Mouse (Mus musculus) hindbrain, embryonic 14.5 days (tissue): ENCODE data around the gene Gpr137. TPM values are rescaled to one million over a fixed set of nuclear protein-coding genes. Genes with fewer than 3 reads are reported as not detected.
"Not testable (repeated sequence)": the region's sequence is repeated elsewhere in the genome, so short reads cannot be mapped to it uniquely, and the experiment has no call there.

Experiments used
- ATAC-seq: fragments of 200-750 bp; cut with Nextera tagmentation; 2 replicates; pipeline ENCODE4 v1.8.0; 2017; ENCODE audit warnings: moderate number of reproducible peaks, mild to moderate bottlenecking, moderate TSS enrichment, moderate library complexity; ENCODE audit not compliant: low FRiP score
- DNase-seq: peaks from one replicate; pipeline ENCODE4 v3.0.0-alpha.2; 2015; ENCODE audit warnings: low spot score
- H3K27ac ChIP-seq: fragments of 300-500 bp; sonication (generic); 2 replicates; pipeline ENCODE4 v1.5.1; 2014; ENCODE audit warnings: mild to moderate bottlenecking, moderate library complexity
- H3K27me3 ChIP-seq: fragments of 300-500 bp; sonication (generic); 2 replicates; pipeline ENCODE4 v1.6.1; 2014; ENCODE audit warnings: mild to moderate bottlenecking, low read length, mixed read lengths; ENCODE audit not compliant: control insufficient read depth, insufficient read depth
- H3K36me3 ChIP-seq: fragments of 300-500 bp; sonication (generic); replicated peaks from 2 replicates; pipeline ENCODE4 v1.6.1; 2014; ENCODE audit not compliant: control insufficient read depth, insufficient read depth
- H3K4me1 ChIP-seq: fragments of 300-500 bp; sonication (generic); replicated peaks from 2 replicates; pipeline ENCODE4 v1.6.1; 2014; ENCODE audit warnings: antibody characterized with exemption, low read length, mixed read lengths; ENCODE audit not compliant: control insufficient read depth, insufficient read depth
- H3K4me2 ChIP-seq: fragments of 300-500 bp; sonication (generic); replicated peaks from 2 replicates; pipeline ENCODE4 v1.6.1; 2014; ENCODE audit warnings: mild to moderate bottlenecking, moderate library complexity
- H3K4me3 ChIP-seq: fragments of 300-500 bp; sonication (generic); replicated peaks from 2 replicates; pipeline ENCODE4 v1.5.1; 2014; ENCODE audit warnings: mild to moderate bottlenecking, low read length
- H3K9ac ChIP-seq: fragments of 300-500 bp; sonication (generic); 2 replicates; pipeline ENCODE4 v1.6.1; 2014
- H3K9me3 ChIP-seq: fragments of 300-500 bp; sonication (generic); 2 replicates; pipeline ENCODE4 v1.6.1; 2016; ENCODE audit warnings: low read length; ENCODE audit not compliant: control insufficient read depth
- WGBS: fragments of 180-500 bp; shearing (Covaris S2); extraction: QIAGEN DNeasy Blood & Tissue Kit; methylation state at CpG from one replicate; pipeline ENCODE4 v1.1.7; 2014; 5-methylcytosine and 5-hydroxymethylcytosine counted together
- polyA plus RNA-seq: library from polyadenylated mRNA; unstranded; fragments of >200 nt; fragmentation: Nextera tagmentation; extraction: Ambion mirVana; gene quantifications from 2 replicates; pipeline ENCODE4 v1.2.1, GENCODE M21; 2014

Gpr137 gene
- 60.2 and 68.8 TPM in 2 replicates for polyA plus RNA-seq

DNA sequence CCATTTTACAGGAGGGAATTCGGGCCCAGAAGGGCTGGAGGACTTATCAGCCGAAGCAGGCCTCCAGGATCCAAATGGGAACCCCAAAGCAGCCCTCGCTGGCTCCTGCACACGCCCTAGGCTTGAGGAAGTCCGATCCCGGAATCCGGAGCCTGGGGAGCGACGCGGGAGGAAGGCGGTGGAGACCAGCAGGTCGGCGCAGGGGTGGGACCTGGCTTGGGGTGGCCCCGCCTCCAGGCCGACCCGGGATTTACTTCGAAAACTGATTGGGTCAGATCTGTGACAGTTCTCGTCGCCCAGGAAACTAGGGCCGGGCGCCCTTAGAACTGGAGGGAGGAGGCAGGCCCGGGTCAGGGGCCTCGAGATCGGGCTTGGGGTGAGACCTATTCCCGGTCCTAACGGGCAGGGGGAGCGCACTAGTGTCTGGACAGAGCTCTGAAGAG lies at the start of gene Gpr137:
Gene Gpr137 (minus strand): TSS at position 232 of the 443 bp plus-strand sequence.
- ATAC-seq: peak; percentile 80
- DNase-seq: peak; percentile 82
- H3K4me3 ChIP-seq: peak within 1 kb of the TSS; percentile 58
- peaks cover 25% of the 10 kb centered on the region for H3K36me3 ChIP-seq
- peak within 1 kb of the TSS; percentile 100 for H3K4me2 ChIP-seq
- under 1% methylated on average over 27 of the region's 27 CpGs for WGBS
- peaks cover 32% of the 10 kb centered on the region for H3K4me1 ChIP-seq
- peak within 1 kb of the TSS; percentile 83 for H3K9ac ChIP-seq
- peak within 1 kb of the TSS; percentile 90 for H3K27ac ChIP-seq
- H3K9me3 ChIP-seq: no peaks in the 10 kb centered on the region
- H3K27me3 ChIP-seq: no peaks in the 10 kb centered on the region

DNA sequence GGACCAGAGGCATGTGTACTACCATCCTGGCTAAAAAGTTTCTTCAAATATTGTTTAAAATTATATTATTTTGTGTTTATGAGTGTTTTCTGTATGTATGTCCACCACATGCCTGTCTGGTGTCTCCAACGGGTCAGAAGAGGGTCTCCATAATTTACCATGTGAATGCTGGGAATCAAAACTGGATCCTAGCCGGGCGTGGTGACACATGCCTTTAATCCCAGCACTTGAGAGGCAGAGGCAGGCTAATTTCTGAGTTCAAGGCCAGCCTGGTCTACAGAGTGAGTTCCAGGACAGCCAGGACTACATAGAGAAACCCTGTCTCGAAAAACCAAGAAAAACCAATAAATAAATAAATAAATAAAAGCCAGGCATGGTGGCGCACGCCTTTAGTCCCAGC lies 48.9 kb upstream of the Gpr137 start:
- not testable (repeated sequence) for H3K9ac ChIP-seq, H3K27me3 ChIP-seq, ATAC-seq, H3K4me2 ChIP-seq, H3K36me3 ChIP-seq, DNase-seq, H3K4me3 ChIP-seq, H3K9me3 ChIP-seq, H3K27ac ChIP-seq
- peaks cover 32% of the 10 kb centered on the region for H3K4me1 ChIP-seq
- WGBS: 97% methylated on average over 6 of the region's 6 CpGs

DNA sequence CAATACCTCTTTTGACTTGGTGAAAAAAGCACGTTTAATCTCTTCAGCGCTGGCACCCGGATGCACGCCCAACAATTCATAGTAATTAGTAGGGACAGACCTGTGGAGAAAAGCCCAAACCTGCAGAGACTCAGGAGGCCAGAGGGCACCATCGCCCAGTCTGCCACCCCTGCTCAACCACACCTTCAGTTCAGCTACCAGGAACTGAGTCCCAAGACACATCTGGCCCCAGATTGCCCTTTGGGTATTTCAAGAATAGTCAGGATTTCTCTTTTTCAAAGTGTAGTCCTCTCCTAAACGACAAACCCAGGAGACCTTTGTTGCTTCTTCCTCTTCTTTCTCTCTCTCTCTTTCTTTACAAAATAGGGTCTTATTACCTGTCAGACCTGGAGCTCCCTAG lies 48.4 kb upstream of the Gpr137 start:
- peaks cover 31% of the 10 kb centered on the region for H3K4me1 ChIP-seq
- no peak overlapping the region for H3K27ac ChIP-seq
- H3K36me3 ChIP-seq: no peaks in the 10 kb centered on the region; the same call in 1 of the 2 replicates
- H3K9me3 ChIP-seq: no peaks in the 10 kb centered on the region
- H3K4me3 ChIP-seq: no peak overlapping the region
- no peak overlapping the region for H3K9ac ChIP-seq
- DNase-seq: no peak
- H3K4me2 ChIP-seq: no peak overlapping the region
- ATAC-seq: no peak
- 87% methylated on average over 6 of the region's 6 CpGs for WGBS
- no peaks in the 10 kb centered on the region for H3K27me3 ChIP-seq

DNA sequence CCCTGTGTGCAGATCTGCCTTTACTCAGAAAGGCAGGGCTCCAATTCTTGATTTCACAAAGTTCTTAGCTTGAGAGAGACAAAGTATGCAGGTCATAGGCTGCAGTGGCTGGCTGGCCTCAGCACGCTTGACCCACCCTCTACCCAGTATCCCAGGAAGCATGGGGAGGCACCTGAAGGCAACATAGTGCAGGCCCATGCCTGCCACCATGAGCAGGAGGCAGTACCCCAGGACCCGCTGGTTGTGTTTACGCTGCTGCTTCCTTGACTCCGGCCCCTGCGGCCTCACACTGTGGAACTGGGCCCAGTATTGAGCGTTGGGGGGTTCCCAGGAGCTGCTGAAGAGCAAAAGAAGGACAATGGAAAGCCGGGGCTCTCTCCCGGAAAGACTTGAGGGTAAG lies 47.0 kb upstream of the Gpr137 start:
- Histone ChIP-seq H3K4me3 (no peak overlapping the region), H3K27ac (no peak overlapping the region), H3K4me2 (no peak overlapping the region), H3K9me3 (no peaks in the 10 kb centered on the region), H3K4me1 (peaks cover 22% of the 10 kb centered on the region), H3K9ac (no peak overlapping the region), H3K27me3 (no peaks in the 10 kb centered on the region), H3K36me3 (peaks cover 12% of the 10 kb centered on the region)
- DNase-seq: no peak
- 89% methylated on average over 8 of the region's 8 CpGs for WGBS
- no peak for ATAC-seq

DNA sequence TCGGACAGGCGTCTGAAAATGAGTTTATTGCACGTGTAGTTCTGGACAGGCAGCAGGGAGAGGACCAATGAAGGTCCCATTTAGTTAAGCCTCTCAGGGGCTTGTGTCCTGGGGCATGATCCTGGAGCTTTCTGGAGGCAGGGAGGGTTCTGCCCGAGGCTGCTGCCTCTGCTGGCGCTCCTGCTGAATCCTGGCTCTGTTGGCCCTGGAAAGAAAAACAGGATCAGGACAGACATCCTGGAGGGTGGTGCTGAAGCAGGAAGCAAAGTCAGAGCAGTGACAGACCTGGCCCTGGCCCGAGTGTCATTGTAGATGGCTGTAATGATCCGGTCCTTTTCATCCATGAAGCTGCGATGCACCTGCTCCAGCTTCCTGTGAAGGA lies 45.6 kb upstream of the Gpr137 start:
- Histone ChIP-seq H3K27ac (peak overlapping the region; percentile 76), H3K4me2 (peak overlapping the region; percentile 94), H3K27me3 (no peaks in the 10 kb centered on the region), H3K9ac (peak overlapping the region; percentile 95), H3K36me3 (peaks cover 22% of the 10 kb centered on the region), H3K4me3 (peak overlapping the region; percentile 80), H3K4me1 (peaks cover 18% of the 10 kb centered on the region), H3K9me3 (no peaks in the 10 kb centered on the region)
- WGBS: 4% methylated on average over 8 of the region's 8 CpGs
- peak; percentile 3; the same call in 1 of the 2 replicates for ATAC-seq
- DNase-seq: no peak

DNA sequence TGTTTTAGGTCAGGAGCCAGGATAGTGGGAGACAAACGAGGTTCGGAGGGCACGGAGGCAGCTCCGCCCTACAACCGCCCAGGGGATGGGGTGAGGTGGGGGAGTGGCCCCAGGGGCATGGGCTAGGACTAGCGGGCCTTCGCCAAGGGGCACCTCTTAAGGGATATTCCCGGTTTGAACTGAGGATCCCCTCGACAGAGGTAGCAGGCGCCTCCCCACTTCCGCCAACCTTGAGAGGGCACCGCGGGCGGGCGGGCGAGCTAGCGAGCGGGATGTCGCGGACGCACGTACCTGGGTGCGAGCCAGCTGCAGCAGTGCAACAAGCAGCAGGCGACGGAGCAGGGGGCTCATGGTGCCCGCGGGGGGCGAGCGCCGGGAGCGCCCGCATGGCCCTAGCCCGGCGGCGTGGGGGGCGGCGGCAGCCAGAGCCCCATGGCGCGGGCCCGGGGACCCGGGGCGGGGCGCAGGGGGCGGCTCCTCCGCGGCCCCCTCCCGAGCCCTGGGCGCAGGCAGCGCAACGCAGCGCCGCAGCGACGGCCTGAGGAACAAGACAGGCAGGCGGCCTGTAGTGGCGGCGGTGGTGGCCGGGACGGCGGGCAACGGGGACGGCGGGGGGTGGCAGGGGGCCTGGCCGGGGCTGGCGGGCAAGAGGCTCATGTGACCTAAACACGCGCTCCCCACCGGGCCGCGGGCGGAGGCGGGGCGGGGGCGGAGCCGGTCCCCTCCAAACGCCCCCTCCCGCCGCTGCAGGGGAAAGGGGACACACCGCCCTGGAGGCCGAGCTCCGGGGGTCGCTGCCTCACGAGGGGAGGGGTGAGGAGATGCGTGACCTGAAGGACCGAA lies 45.0 kb upstream of the Gpr137 start, which contains the start of gene Vegfb:
Gene Vegfb (minus strand): TSS at position 591 of the 843 bp plus-strand sequence.
- under 1% methylated on average over 69 of the region's 85 CpGs for WGBS
- H3K4me1 ChIP-seq: peaks cover 16% of the 10 kb centered on the region
- ATAC-seq (peak; percentile 32), DNase-seq (no peak)
- peaks cover 28% of the 10 kb centered on the region for H3K36me3 ChIP-seq
- H3K27ac ChIP-seq: peak within 1 kb of the TSS; percentile 76
- no peaks in the 10 kb centered on the region for H3K9me3 ChIP-seq
- no peaks in the 10 kb centered on the region for H3K27me3 ChIP-seq
- H3K4me3 ChIP-seq: peak within 1 kb of the TSS; percentile 80
- H3K9ac ChIP-seq: peak within 1 kb of the TSS; percentile 95
- peak within 1 kb of the TSS; percentile 94 for H3K4me2 ChIP-seq

DNA sequence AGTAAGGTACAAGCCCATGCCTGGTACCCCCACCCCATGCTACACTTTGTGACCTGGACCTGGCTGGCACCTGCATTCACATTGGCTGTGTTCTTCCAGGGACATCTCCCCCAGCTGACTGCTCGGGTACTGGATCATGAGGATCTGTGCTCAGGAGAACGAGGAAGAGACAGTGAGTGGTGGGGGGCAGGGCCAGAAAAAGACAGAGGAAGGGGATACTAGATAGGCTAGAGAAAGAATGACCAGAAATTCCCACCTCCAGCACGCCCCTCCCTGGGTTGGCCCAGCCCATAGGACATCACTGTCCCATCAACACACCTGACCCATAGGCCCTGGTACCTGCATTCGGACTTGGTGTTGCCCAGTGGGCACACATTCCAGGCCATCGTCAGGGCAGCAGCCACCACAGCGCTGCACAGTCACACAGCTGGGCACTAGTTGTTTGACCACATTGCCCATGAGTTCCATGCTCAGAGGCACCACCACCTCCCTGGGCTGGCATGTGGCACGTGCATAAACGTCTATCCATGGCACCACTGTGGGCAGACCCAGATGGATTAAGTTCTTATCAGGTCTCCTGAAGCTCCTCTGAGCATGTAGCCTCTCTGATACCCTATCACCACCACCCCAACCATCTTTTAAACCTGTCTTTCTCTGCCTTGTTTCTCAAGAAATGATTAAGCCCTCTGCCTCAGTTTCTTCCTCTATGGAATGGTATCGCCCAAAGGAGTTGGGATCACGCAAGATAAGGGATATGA lies 43.9 kb upstream of the Gpr137 start:
- Histone ChIP-seq H3K27ac (no peak overlapping the region), H3K9ac (no peak overlapping the region; the same call in 1 of the 2 replicates)
- no peak for ATAC-seq

DNA sequence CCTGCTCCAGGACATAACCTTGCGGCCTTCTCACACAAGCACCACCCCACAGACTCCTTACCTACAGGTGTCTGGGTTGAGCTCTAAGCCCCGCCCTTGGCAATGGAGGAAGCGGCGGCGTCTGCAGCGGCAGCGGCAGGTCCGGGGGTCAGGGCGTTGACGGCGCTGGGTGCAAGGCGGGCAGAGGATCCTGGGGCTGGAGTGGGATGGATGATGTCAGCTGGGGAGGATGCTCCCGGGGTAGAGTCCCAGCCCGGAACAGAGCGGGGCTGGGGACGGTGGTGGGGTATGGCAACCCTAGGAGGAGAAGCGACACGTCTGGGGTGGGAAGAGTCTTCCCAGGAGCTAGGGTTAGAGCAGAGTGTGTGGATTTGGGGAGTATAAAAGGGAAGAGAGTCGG lies 43.0 kb upstream of the Gpr137 start:
- no peak overlapping the region for H3K27ac ChIP-seq
- peaks cover 21% of the 10 kb centered on the region for H3K4me1 ChIP-seq
- 86% methylated on average over 19 of the region's 19 CpGs for WGBS
- H3K36me3 ChIP-seq: peaks cover 31% of the 10 kb centered on the region
- no peak overlapping the region for H3K4me3 ChIP-seq
- no peaks in the 10 kb centered on the region for H3K27me3 ChIP-seq
- H3K9ac ChIP-seq: no peak overlapping the region
- ATAC-seq (no peak), DNase-seq (no peak)
- no peaks in the 10 kb centered on the region for H3K9me3 ChIP-seq
- H3K4me2 ChIP-seq: no peak overlapping the region

More for the DNA sequence above, 43.9 kb upstream of the Gpr137 start:
- Histone ChIP-seq H3K9me3 (no peaks in the 10 kb centered on the region), H3K4me1 (peaks cover 16% of the 10 kb centered on the region), H3K36me3 (peaks cover 31% of the 10 kb centered on the region), H3K27me3 (no peaks in the 10 kb centered on the region), H3K4me3 (peak overlapping the region; percentile 80), H3K4me2 (peak overlapping the region; percentile 94)
- 82% methylated on average over 10 of the region's 10 CpGs for WGBS
- no peak for DNase-seq

DNA sequence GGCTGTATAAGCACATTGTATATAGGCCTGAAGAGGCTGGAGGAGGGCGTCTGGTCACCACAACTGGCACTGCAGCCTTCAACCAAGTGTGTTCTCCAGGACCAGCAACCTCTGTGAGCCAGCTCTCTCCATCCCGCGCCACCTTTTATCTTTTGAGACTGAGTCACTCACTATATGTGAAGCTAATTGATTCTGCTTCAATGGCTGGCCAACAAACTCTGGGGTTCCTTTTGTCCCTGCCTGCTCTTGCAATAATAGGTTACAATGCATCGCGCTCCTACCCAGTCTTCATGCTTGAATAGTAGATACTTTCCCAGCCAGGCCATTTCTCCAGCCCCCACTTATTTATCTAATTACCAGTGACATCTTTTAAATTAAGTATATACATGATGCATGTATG lies 41.3 kb upstream of the Gpr137 start:
- ATAC-seq: no peak
- H3K9me3 ChIP-seq: no peaks in the 10 kb centered on the region
- peaks cover 33% of the 10 kb centered on the region for H3K36me3 ChIP-seq
- DNase-seq: no peak
- H3K4me1 ChIP-seq: peaks cover 29% of the 10 kb centered on the region
- no peaks in the 10 kb centered on the region for H3K27me3 ChIP-seq
- no peak overlapping the region for H3K4me2 ChIP-seq
- H3K9ac ChIP-seq: no peak overlapping the region
- no peak overlapping the region for H3K27ac ChIP-seq
- no peak overlapping the region for H3K4me3 ChIP-seq
- 18% methylated on average over 5 of the region's 5 CpGs for WGBS
